Mouse (Mus musculus) lung, adult 2 months (tissue): ENCODE measurements around the gene Spocd1. TPM values are rescaled to one million over a fixed set of nuclear protein-coding genes. Genes with fewer than 3 reads are reported as not detected.

Experiments
- DNase-seq: peaks from one replicate; pipeline ENCODE4 v3.0.0; 2022
- H3K4me1 ChIP-seq: fragments of 200-500 bp; 2 replicates; pipeline ENCODE4 v1.6.1; 2011; ENCODE audit warnings: low read length; ENCODE audit not compliant: control insufficient read depth, insufficient read depth
- H3K4me3 ChIP-seq: fragments of 200-500 bp; replicated peaks from 2 replicates; pipeline ENCODE3; 2011; ENCODE audit warnings: low read depth, mild to moderate bottlenecking, control low read depth, low read length; ENCODE audit errors: extremely low read depth
- CTCF ChIP-seq: fragments of 200-500 bp; IDR thresholded peaks from 2 replicates; pipeline ENCODE4 v1.5.1; 2011; ENCODE audit warnings: mild to moderate bottlenecking, low read length, control low read depth; ENCODE audit not compliant: insufficient read depth
- POLR2A ChIP-seq: fragments of 200-500 bp; IDR thresholded peaks from 2 replicates; pipeline ENCODE4 v1.6.1; 2011; ENCODE audit warnings: low read depth, mild to moderate bottlenecking, control low read depth, low read length, borderline replicate concordance; ENCODE audit errors: extremely low read depth
- WGBS: fragments of 180-500 bp; shearing (Covaris S2); methylation state at CpG from one replicate; pipeline ENCODE4 v1.1.7; 2018; 5-methylcytosine and 5-hydroxymethylcytosine counted together
- polyA plus RNA-seq: library from polyadenylated mRNA; depleted of rRNA; stranded (reverse); fragments of >200 nt; gene quantifications from 2 replicates; pipeline ENCODE4 v1.2.3, GENCODE M21; 2012; rRNA removed

Gene Spocd1
- polyA plus RNA-seq, 1 experiment, result not detected

- H3K4me3 ChIP-seq, result no peak overlapping the region
- 86% methylated on average over 16 of the region's 16 CpGs for whole genome bisulfite sequencing
- DNase-seq, result no peak
- TF ChIP-seq POLR2A (no peak), CTCF (no peak)
- no peaks in the 10 kb centered on the region for H3K4me1 ChIP-seq
These were observed 65.1 kb downstream of the Spocd1 start for GRCm38 (mm10) chr4:129993944-129994695.

GRCm38 (mm10) chr4:129994728-129995127, 65.7 kb downstream of the Spocd1 start:
- TF ChIP-seq POLR2A (no peak), CTCF (no peak)
- DNase-seq, result no peak
- 65% methylated on average over 5 of the region's 5 CpGs for WGBS
- Histone ChIP-seq H3K4me3 (no peak overlapping the region), H3K4me1 (no peaks in the 10 kb centered on the region)

GRCm38 (mm10) chr4:129995255-129995654, 66.2 kb downstream of the Spocd1 start:
- no peak for DNase-seq
- TF ChIP-seq CTCF (no peak), POLR2A (no peak)
- Histone ChIP-seq H3K4me3 (no peak overlapping the region), H3K4me1 (no peaks in the 10 kb centered on the region)
- 81% methylated on average over 8 of the region's 8 CpGs for WGBS

GRCm38 (mm10) chr4:129996015-129996414, 67.0 kb downstream of the Spocd1 start:
- WGBS, result 65% methylated on average over 4 of the region's 4 CpGs
- H3K4me3 ChIP-seq, result no peak overlapping the region
- TF ChIP-seq CTCF (no peak), POLR2A (no peak)
- no peaks in the 10 kb centered on the region for H3K4me1 ChIP-seq
- DNase-seq, result no peak

GRCm38 (mm10) chr4:129998124-129998523, 69.1 kb downstream of the Spocd1 start:
- Histone ChIP-seq H3K4me1 (no peaks in the 10 kb centered on the region), H3K4me3 (no peak overlapping the region)
- TF ChIP-seq POLR2A (no peak), CTCF (no peak)
- 54% methylated on average over 11 of the region's 11 CpGs for WGBS
- DNase-seq, result no peak

GRCm38 (mm10) chr4:130001710-130002109, 72.7 kb downstream of the Spocd1 start:
- 21% methylated on average over 5 of the region's 5 CpGs for WGBS

GRCm38 (mm10) chr4:130002157-130002556, 73.1 kb downstream of the Spocd1 start:
- no peaks in the 10 kb centered on the region for H3K4me1 ChIP-seq
- no peak overlapping the region for H3K4me3 ChIP-seq
- WGBS, result 52% methylated on average over 10 of the region's 10 CpGs
- no peak for TF ChIP-seq CTCF
- DNase-seq, result no peak

More at GRCm38 (mm10) chr4:130001710-130002109, 72.7 kb downstream of the Spocd1 start:
- no peaks in the 10 kb centered on the region for H3K4me1 ChIP-seq
- TF ChIP-seq CTCF, result no peak
- TF ChIP-seq POLR2A, result no peak
- no peak for DNase-seq
- no peak overlapping the region for H3K4me3 ChIP-seq

- TF ChIP-seq CTCF (no peak), POLR2A (no peak)
- DNase-seq, result no peak
- Histone ChIP-seq H3K4me3 (no peak overlapping the region), H3K4me1 (no peaks in the 10 kb centered on the region)
- WGBS, result 64% methylated on average over 9 of the region's 9 CpGs
These were observed 76.5 kb downstream of the Spocd1 start for GRCm38 (mm10) chr4:130005593-130005992.

GRCm38 (mm10) chr4:130006533-130006932, 77.5 kb downstream of the Spocd1 start:
- 9% methylated on average over 25 of the region's 25 CpGs for WGBS
- Histone ChIP-seq H3K4me1 (no peaks in the 10 kb centered on the region), H3K4me3 (no peak overlapping the region)
- TF ChIP-seq POLR2A (no peak), CTCF (no peak)
- DNase-seq, result no peak

Other genes with a start within 250 kb of the Spocd1 start
- gene Tmem39b, start 232.4 kb upstream of the Spocd1 start, polyA plus RNA-seq, result 24.4 and 25.7 TPM in 2 replicates
- gene Khdrbs1, start 186.9 kb upstream of the Spocd1 start, polyA plus RNA-seq, result 34.8 and 44.5 TPM in 2 replicates
- gene Ptp4a2, start 118.0 kb upstream of the Spocd1 start, polyA plus RNA-seq, result 40.3 and 50.2 TPM in 2 replicates
- gene Adgrb2, start 55.6 kb downstream of the Spocd1 start, polyA plus RNA-seq, result 0.80 and 4.6 TPM in 2 replicates
- 27.9 and 31.8 TPM in 2 replicates for gene Col16a1, start 118.6 kb downstream of the Spocd1 start, polyA plus RNA-seq
- 106 and 118 TPM in 2 replicates for gene Pef1, start 173.3 kb downstream of the Spocd1 start, polyA plus RNA-seq
- 0.19 and 0.66 TPM in 2 replicates for gene Hcrtr1, start 210.1 kb downstream of the Spocd1 start, polyA plus RNA-seq
- gene Tinagl1, start 245.9 kb downstream of the Spocd1 start, polyA plus RNA-seq, result 134 and 222 TPM in 2 replicates